Comparison of ENCODE assay signal across 21 mouse cellular contexts in genomic region chr14:22471041-22471440, GRCm38 (mm10).
DNase-seq lines count a peak whose midpoint lies in the region; ATAC-seq and TF ChIP-seq lines count a peak whose summit lies in the region.
"Had no signal": no experiment of that assay in that cellular context is flagged by ENCODE, and none has a peak within 500 bp of the region (broad histone marks: within the 10 kb centered on the region; RNA-seq: fewer than 3 reads in every experiment).

No protein-coding gene starts in this region.

- 0 out of 2 replicates have a peak, but pooled peaks cover 2% of the 10 kb centered on the region for H3K27me3 ChIP-seq in forebrain, embryonic 15.5 days
- H3K27me3 ChIP-seq in forebrain, embryonic 12.5 days, result no peaks in the 10 kb centered on the region; the same call in 1 of the 2 replicates
- no peaks in the 10 kb centered on the region for H3K27me3 ChIP-seq in midbrain, postnatal 0 days (ENCODE audit: insufficient read depth, low read length)
- no peaks in the 10 kb centered on the region for H3K27me3 ChIP-seq in midbrain, embryonic 15.5 days (replicated peaks)
- H3K27me3 ChIP-seq: CH12.LX; embryonic facial prominence, embryonic 13.5 days; heart, embryonic 15.5 days; hindbrain, embryonic 15.5 days; Patski had no signal

- H3K9ac ChIP-seq in forebrain, embryonic 15.5 days (replicated peaks), result 0 out of 2 replicates have a peak overlapping the region, but pooled peaks have one; percentile 1
- H3K9ac ChIP-seq in forebrain, embryonic 12.5 days, result no peak overlapping the region
- H3K9ac ChIP-seq in midbrain, postnatal 0 days (replicated peaks; ENCODE audit: low read length, poor library complexity, severe bottlenecking), result no peak overlapping the region
- H3K9ac ChIP-seq in midbrain, embryonic 15.5 days, result no peak overlapping the region
- H3K9ac ChIP-seq: embryonic facial prominence, embryonic 13.5 days; forebrain, embryonic 13.5 days; heart, embryonic 15.5 days; hindbrain, embryonic 15.5 days had no signal

- DNase-seq in left cerebral cortex, postnatal 4 days, result peak; percentile 34
- no peak for DNase-seq in left cerebral cortex, adult 8-10 months (ENCODE audit: low spot score in 2 of 2)
- peak; percentile 44 for DNase-seq in midbrain, postnatal 0 days (ENCODE audit: low spot score)
- DNase-seq: adrenal gland, postnatal 14 days; cerebellum, adult 2 months; cerebellum, postnatal 36 days; gastrocnemius, adult 2 months; gastrocnemius, postnatal 36 days; heart, adult 18-20 months; heart, postnatal 14 days had no signal

- no peaks in the 10 kb centered on the region for H3K9me3 ChIP-seq in forebrain, embryonic 15.5 days
- H3K9me3 ChIP-seq in forebrain, embryonic 12.5 days, result no peaks in the 10 kb centered on the region
- H3K9me3 ChIP-seq in midbrain, postnatal 0 days (ENCODE audit: low read length), result no peaks in the 10 kb centered on the region
- H3K9me3 ChIP-seq in midbrain, embryonic 15.5 days, result no peaks in the 10 kb centered on the region
- H3K9me3 ChIP-seq: embryonic facial prominence, embryonic 13.5 days; forebrain, embryonic 13.5 days; heart, embryonic 15.5 days; hindbrain, embryonic 15.5 days had no signal

- no peak for ATAC-seq in forebrain, embryonic 15.5 days (replicated peaks)
- no peak for ATAC-seq in forebrain, embryonic 12.5 days (ENCODE audit: low FRiP score)
- ATAC-seq in midbrain, postnatal 0 days (ENCODE audit: low FRiP score), result no peak
- ATAC-seq in midbrain, embryonic 15.5 days (replicated peaks), result no peak
- ATAC-seq: activated CD4-positive, CD25-positive, alpha-beta regulatory T cell, adult 4 months; forebrain, embryonic 13.5 days; Patski had no signal

- no peak for TF ChIP-seq CTCF in midbrain, postnatal 0 days (IDR thresholded peaks at IDR 0.05)

- no peaks in the 10 kb centered on the region for H3K4me1 ChIP-seq in forebrain, embryonic 15.5 days
- no peaks in the 10 kb centered on the region for H3K4me1 ChIP-seq in forebrain, embryonic 12.5 days
- no peaks in the 10 kb centered on the region for H3K4me1 ChIP-seq in midbrain, postnatal 0 days (ENCODE audit: insufficient read depth, low read length)
- H3K4me1 ChIP-seq in midbrain, embryonic 15.5 days, result no peaks in the 10 kb centered on the region
- H3K4me1 ChIP-seq: embryonic facial prominence, embryonic 13.5 days; forebrain, embryonic 13.5 days; heart, embryonic 15.5 days; hindbrain, embryonic 15.5 days had no signal

- 55% methylated on average over 4 of the region's 4 CpGs for WGBS in forebrain, embryonic 15.5 days
- 87% methylated on average over 4 of the region's 4 CpGs for WGBS in forebrain, embryonic 12.5 days
- 50% methylated on average over 4 of the region's 4 CpGs for WGBS in midbrain, postnatal 0 days
- WGBS in midbrain, embryonic 15.5 days, result 54% methylated on average over 4 of the region's 4 CpGs

- H3K4me3 ChIP-seq in forebrain, embryonic 15.5 days, result no peak overlapping the region
- H3K4me3 ChIP-seq in forebrain, embryonic 12.5 days (replicated peaks), result no peak overlapping the region
- H3K4me3 ChIP-seq in midbrain, postnatal 0 days (ENCODE audit: low read depth, low read length), result no peak overlapping the region
- H3K4me3 ChIP-seq in midbrain, embryonic 15.5 days, result no peak overlapping the region
- H3K4me3 ChIP-seq: embryonic facial prominence, embryonic 13.5 days; forebrain, embryonic 13.5 days; gastrocnemius, adult 2 months; heart, embryonic 15.5 days; hindbrain, embryonic 15.5 days had no signal

- no peak overlapping the region for H3K4me2 ChIP-seq in forebrain, embryonic 15.5 days (replicated peaks)
- H3K4me2 ChIP-seq in forebrain, embryonic 12.5 days, result no peak overlapping the region
- no peak overlapping the region for H3K4me2 ChIP-seq in midbrain, postnatal 0 days (ENCODE audit: low read depth, low read length, poor library complexity, severe bottlenecking)
- no peak overlapping the region for H3K4me2 ChIP-seq in midbrain, embryonic 15.5 days
- H3K4me2 ChIP-seq: embryonic facial prominence, embryonic 13.5 days; forebrain, embryonic 13.5 days; heart, embryonic 11.5 days; heart, embryonic 15.5 days; hindbrain, embryonic 15.5 days had no signal

- intact Hi-C loops in left cerebral cortex, postnatal 4 days (cut with DNase I), result no loop called here

- no peak overlapping the region for H3K27ac ChIP-seq in forebrain, embryonic 15.5 days (replicated peaks)
- H3K27ac ChIP-seq in forebrain, embryonic 12.5 days, result no peak overlapping the region
- no peak overlapping the region for H3K27ac ChIP-seq in midbrain, postnatal 0 days (ENCODE audit: low read depth, low read length)
- H3K27ac ChIP-seq in midbrain, embryonic 15.5 days, result no peak overlapping the region
- H3K27ac ChIP-seq: embryonic facial prominence, embryonic 13.5 days; forebrain, embryonic 13.5 days; gastrocnemius, adult 2 months; heart, embryonic 15.5 days; hindbrain, embryonic 15.5 days had no signal

- H3K36me3 ChIP-seq in forebrain, embryonic 15.5 days, result no peaks in the 10 kb centered on the region
- no peaks in the 10 kb centered on the region for H3K36me3 ChIP-seq in forebrain, embryonic 12.5 days (replicated peaks)
- H3K36me3 ChIP-seq in midbrain, postnatal 0 days (ENCODE audit: insufficient read depth, low read length), result no peaks in the 10 kb centered on the region
- no peaks in the 10 kb centered on the region for H3K36me3 ChIP-seq in midbrain, embryonic 15.5 days (replicated peaks)
- H3K36me3 ChIP-seq: embryonic facial prominence, embryonic 13.5 days; heart, embryonic 15.5 days; hindbrain, embryonic 15.5 days had no signal

Comparison
In these comparisons a context has a peak if more than half of its experiments do, and no peak if none do; other contexts are left out.
1. DNase-seq: peak in left cerebral cortex, postnatal 4 days (single experiment) and midbrain, postnatal 0 days (single experiment); none in left cerebral cortex, adult 8-10 months (0 of 2).